12 mouse cellular contexts compared by ENCODE assay signal in genomic region chr15:18211102-18211501, GRCm38 (mm10).
"Had no signal": no experiment of that assay in that cellular context is flagged by ENCODE, and none has a peak within 500 bp of the region (broad histone marks: within the 10 kb centered on the region; RNA-seq: fewer than 3 reads in every experiment).

No protein-coding gene starts in this region.

- H3K27ac ChIP-seq: kidney, embryonic 15.5 days; limb, embryonic 13.5 days; liver, embryonic 14.5 days; neural tube, embryonic 13.5 days; stomach, postnatal 0 days had no signal

- H3K27me3 ChIP-seq: kidney, embryonic 15.5 days; limb, embryonic 13.5 days; neural tube, embryonic 13.5 days had no signal

- H3K9ac ChIP-seq: kidney, embryonic 15.5 days; limb, embryonic 13.5 days; liver, embryonic 14.5 days; neural tube, embryonic 13.5 days had no signal

- H3K36me3 ChIP-seq: kidney, embryonic 15.5 days; limb, embryonic 13.5 days; neural tube, embryonic 13.5 days had no signal

- H3K9me3 ChIP-seq: kidney, embryonic 15.5 days; limb, embryonic 13.5 days; neural tube, embryonic 13.5 days had no signal

- H3K4me2 ChIP-seq: kidney, embryonic 15.5 days; limb, embryonic 13.5 days; neural tube, embryonic 13.5 days had no signal

- H3K4me1 ChIP-seq: kidney, embryonic 15.5 days; limb, embryonic 13.5 days; neural tube, embryonic 13.5 days had no signal

- DNase-seq: kidney, postnatal 14 days; left cerebral cortex, postnatal 4 days; lung, adult 18-20 months; midbrain, embryonic 14.5 days; right cerebral cortex, adult 18-20 months; right cerebral cortex, postnatal 25 days; thymus, postnatal 4 days had no signal

- H3K4me3 ChIP-seq: kidney, embryonic 15.5 days; limb, embryonic 13.5 days; neural tube, embryonic 13.5 days had no signal
